Mouse (Mus musculus) cortical plate, adult 2 months (tissue): Measurements from ENCODE around the gene Cyb5rl.

Experiments used
- CTCF ChIP-seq: fragments of 200-500 bp; IDR thresholded peaks from 2 replicates; pipeline ENCODE4 v1.5.1; 2011; ENCODE audit warnings: mild to moderate bottlenecking, control low read depth, low read length; ENCODE audit not compliant: insufficient read depth; ENCODE audit errors: extremely low read depth
- POLR2A ChIP-seq: fragments of 200-500 bp; IDR thresholded peaks from 2 replicates; pipeline ENCODE4 v1.6.1; 2011; ENCODE audit warnings: mild to moderate bottlenecking, low read length, control low read depth; ENCODE audit not compliant: insufficient read depth; ENCODE audit errors: extremely low read depth

GRCm38 (mm10) chr4:107121165-107121943, 54.6 kb downstream of the Cyb5rl start:
- TF ChIP-seq CTCF (peak; percentile 21; the same call in 1 of the 2 replicates), POLR2A (no peak)
